Mouse (Mus musculus): ENCODE measurements around the gene Cers2.
"Not testable (repeated sequence)": the region's sequence is repeated elsewhere in the genome, so short reads cannot be mapped to it uniquely, and the experiment has no call there.

Gene Cers2

GRCm38 (mm10) chr3:95317414-95318080 is 3.0 kb downstream of the Cers2 start:
- DNase-seq (ENCODE audit: low read depth, low spot score): peak; percentile 75

GRCm38 (mm10) chr3:95318548-95318947 is 4.0 kb downstream of the Cers2 start:
- no peak for DNase-seq (ENCODE audit: low read depth, low spot score)

- no peak for DNase-seq (ENCODE audit: low read depth, low spot score)
Observed at GRCm38 (mm10) chr3:95319110-95319509, 4.5 kb downstream of the Cers2 start.

- no peak for DNase-seq (ENCODE audit: low read depth, low spot score)
Observed at GRCm38 (mm10) chr3:95319701-95320625, 5.4 kb downstream of the Cers2 start.

- no peak for DNase-seq (ENCODE audit: low read depth, low spot score)
Observed at GRCm38 (mm10) chr3:95323429-95323828, 8.8 kb downstream of the Cers2 start.

GRCm38 (mm10) chr3:95324454-95325144 is 10.0 kb downstream of the Cers2 start:
- no peak for DNase-seq (ENCODE audit: low read depth, low spot score)

- DNase-seq (ENCODE audit: low read depth, low spot score): no peak
Observed at GRCm38 (mm10) chr3:95328803-95329404, 14.3 kb downstream of the Cers2 start.

GRCm38 (mm10) chr3:95331528-95331927 is 16.9 kb downstream of the Cers2 start:
- DNase-seq (ENCODE audit: low read depth, low spot score): no peak

- no peak for DNase-seq (ENCODE audit: low read depth, low spot score)
Observed at GRCm38 (mm10) chr3:95337345-95337744, 22.8 kb downstream of the Cers2 start.

GRCm38 (mm10) chr3:95338251-95338650 is 23.7 kb downstream of the Cers2 start:
- DNase-seq (ENCODE audit: low read depth, low spot score): no peak

- DNase-seq (ENCODE audit: low read depth, low spot score): not testable (repeated sequence)
Observed at GRCm38 (mm10) chr3:95343356-95344000, 28.9 kb downstream of the Cers2 start.

GRCm38 (mm10) chr3:95346454-95346853 is 31.9 kb downstream of the Cers2 start:
- DNase-seq (ENCODE audit: low read depth, low spot score): no peak

- not testable (repeated sequence) for DNase-seq (ENCODE audit: low read depth, low spot score)
Observed at GRCm38 (mm10) chr3:95348343-95348742, 33.8 kb downstream of the Cers2 start.

- DNase-seq (ENCODE audit: low read depth, low spot score): peak; percentile 68
Observed at GRCm38 (mm10) chr3:95349491-95349890, 34.9 kb downstream of the Cers2 start.

- DNase-seq (ENCODE audit: low read depth, low spot score): not testable (repeated sequence)
Observed at GRCm38 (mm10) chr3:95355911-95356544, 41.4 kb downstream of the Cers2 start.

- DNase-seq (ENCODE audit: low read depth, low spot score): peak; percentile 94
Observed at GRCm38 (mm10) chr3:95356701-95357449, 42.3 kb downstream of the Cers2 start, which contains the start of gene Setdb1. Gene Setdb1 (minus strand): TSS chr3:95357202.

GRCm38 (mm10) chr3:95357746-95358145 is 43.2 kb downstream of the Cers2 start:
- DNase-seq (ENCODE audit: low read depth, low spot score): no peak

- DNase-seq (ENCODE audit: low read depth, low spot score): not testable (repeated sequence)
Observed at GRCm38 (mm10) chr3:95360276-95360675, 45.7 kb downstream of the Cers2 start.

- DNase-seq (ENCODE audit: low read depth, low spot score): no peak
Observed at GRCm38 (mm10) chr3:95370101-95370500, 55.5 kb downstream of the Cers2 start.
